Mouse (Mus musculus) small intestine, adult 2 months (tissue): ENCODE measurements around the gene Ndufa4l2.

Experiments used
- CTCF ChIP-seq: fragments of 200-500 bp; IDR thresholded peaks from 2 replicates; pipeline ENCODE4 v1.5.1; 2012; ENCODE audit warnings: low read depth, mild to moderate bottlenecking, control low read depth, inconsistent platforms, low read length, moderate library complexity, mixed read lengths; ENCODE audit not compliant: insufficient replicate concordance, insufficient read length; ENCODE audit errors: extremely low read depth
- POLR2A ChIP-seq: fragments of 200-500 bp; IDR thresholded peaks from 2 replicates; pipeline ENCODE4 v1.6.1; 2012; ENCODE audit warnings: low read depth, mild to moderate bottlenecking, control low read depth, inconsistent platforms, low read length, moderate library complexity

GRCm38 (mm10) chr10:127490160-127491127 is 24.3 kb upstream of the Ndufa4l2 start:
- no peak for TF ChIP-seq CTCF
- no peak for TF ChIP-seq POLR2A
